Mouse (Mus musculus) stomach, postnatal 0 days (tissue): Measurements from ENCODE around the gene Dot1l.

Experiments used
- CTCF ChIP-seq: IDR thresholded peaks from 2 replicates; pipeline ENCODE4 v1.5.1; 2016; ENCODE audit warnings: antibody characterized with exemption, low read depth, mild to moderate bottlenecking, moderate library complexity
- EP300 ChIP-seq: optimal IDR thresholded peaks from 2 replicates; pipeline ENCODE3; 2016; ENCODE audit warnings: antibody characterized with exemption

DNA sequence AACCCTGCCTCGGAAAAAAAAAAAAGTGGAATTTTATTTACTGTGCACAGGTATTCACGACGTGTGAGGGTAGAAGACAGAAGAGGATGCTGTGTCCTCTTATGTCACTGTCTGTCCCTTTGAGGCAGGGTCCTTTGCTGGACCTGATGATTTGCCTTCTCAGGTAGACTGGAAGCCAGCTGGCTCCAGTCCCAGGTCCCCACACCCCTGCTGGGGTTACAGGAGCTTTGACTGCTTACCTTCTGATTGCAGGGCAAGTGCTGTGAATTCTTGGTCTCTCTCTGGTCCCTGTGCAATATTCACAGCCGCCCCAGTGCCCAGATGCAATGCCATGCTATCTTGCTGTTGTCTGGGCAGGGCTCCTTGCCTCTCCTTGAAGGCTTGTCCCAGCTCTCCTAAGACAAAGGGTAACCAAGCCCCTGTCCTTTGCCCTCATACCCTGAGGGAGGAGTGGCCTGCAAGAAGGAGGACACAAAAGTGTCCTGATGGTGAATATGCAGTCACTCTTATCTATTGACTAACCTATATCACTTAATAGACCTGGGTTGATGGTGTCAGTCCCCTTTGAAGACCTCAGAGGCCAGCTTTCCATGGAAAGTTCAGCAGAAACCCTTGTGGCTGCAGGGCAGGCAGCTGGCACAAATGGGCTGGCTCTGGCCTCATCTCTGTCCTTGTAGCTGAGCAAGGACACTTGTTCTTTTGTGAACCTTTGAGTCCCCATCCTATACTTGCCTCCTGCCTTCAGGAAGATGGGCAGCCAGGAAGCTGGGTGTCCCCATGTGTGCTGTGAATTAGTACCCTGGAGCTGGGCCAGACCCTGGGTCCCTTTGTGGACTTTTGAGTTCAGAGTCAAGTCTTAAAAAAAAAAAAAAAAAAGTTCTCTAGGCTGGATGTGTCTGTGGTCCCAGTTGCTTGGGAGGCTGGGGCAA is 5.9 kb downstream of the Dot1l start:
- TF ChIP-seq CTCF (no peak), EP300 (no peak)
